28 mouse cellular contexts compared by ENCODE assay signal in the genomic region with DNA sequence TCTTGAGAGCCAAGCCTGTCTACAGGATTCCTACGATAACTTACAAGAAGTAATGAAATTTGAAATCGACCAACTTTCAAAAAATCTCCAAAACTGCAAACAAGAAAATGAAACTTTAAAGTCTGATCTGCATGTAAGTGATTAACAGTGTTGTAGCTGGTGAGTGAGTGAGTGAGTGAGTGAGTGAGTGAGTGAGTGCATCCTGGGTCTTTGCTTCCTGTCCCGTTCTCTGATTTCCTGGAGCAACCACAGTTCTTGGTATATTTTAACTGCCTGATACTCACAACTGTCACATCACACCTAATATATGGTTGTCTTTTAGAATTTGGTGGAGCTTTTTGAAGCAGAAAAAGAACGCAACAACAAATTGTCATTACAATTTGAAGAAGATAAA. TPM values are rescaled to one million over a fixed set of nuclear protein-coding genes. Genes with fewer than 3 reads are reported as not detected.
"Had no signal": no experiment of that assay in that cellular context is flagged by ENCODE, and none has a peak within 500 bp of the region (broad histone marks: within the 10 kb centered on the region; RNA-seq: fewer than 3 reads in every experiment).

No protein-coding gene starts in this region.

- H3K4me1 ChIP-seq: heart, embryonic 13.5 days; heart, embryonic 15.5 days; hindbrain, embryonic 13.5 days; hindbrain, embryonic 15.5 days; kidney, embryonic 15.5 days; limb, embryonic 10.5 days; limb, embryonic 12.5 days; liver, embryonic 13.5 days had no signal

- H3K4me3 ChIP-seq: heart, adult 2 months; heart, embryonic 13.5 days; heart, embryonic 15.5 days; hindbrain, embryonic 13.5 days; hindbrain, embryonic 15.5 days; kidney, embryonic 15.5 days; layer of hippocampus, adult 2 months; left cerebral cortex, adult 2 months; limb, embryonic 10.5 days; limb, embryonic 12.5 days; liver, embryonic 13.5 days had no signal

- DNase-seq: gastrocnemius, postnatal 14 days; gastrocnemius, postnatal 36 days; heart, adult 11 months; heart, adult 2 months; heart, postnatal 14 days; heart, postnatal 4 days; kidney, adult 11 months; kidney, adult 2 months; kidney, adult 9 months; kidney, postnatal 14 days; kidney, postnatal 36 days; liver; liver, embryonic 13.5 days had no signal

- ATAC-seq: hindbrain, postnatal 0 days; intestine, embryonic 16.5 days had no signal

- H3K27ac ChIP-seq: heart, adult 2 months; heart, embryonic 13.5 days; heart, embryonic 15.5 days; hindbrain, embryonic 13.5 days; hindbrain, embryonic 15.5 days; hindbrain, postnatal 0 days; kidney, embryonic 15.5 days; kidney, postnatal 0 days; layer of hippocampus, adult 2 months; left cerebral cortex, adult 2 months; limb, embryonic 10.5 days; limb, embryonic 12.5 days; liver, embryonic 13.5 days had no signal

- H3K27me3 ChIP-seq: heart, embryonic 13.5 days; heart, embryonic 15.5 days; hindbrain, embryonic 13.5 days; hindbrain, embryonic 15.5 days; kidney, embryonic 15.5 days; limb, embryonic 12.5 days; liver, embryonic 13.5 days had no signal

RNA-seq across cellular contexts. Expression of a gene that starts 35.3 kb away (rescaled TPM):
- total RNA-seq: gastrocnemius, adult 8-10 months; gastrocnemius, postnatal 36 days; heart, adult 2 months; heart, postnatal 14 days; heart, postnatal 4 days had no signal
- polyA plus RNA-seq: heart, adult 2 months; intestine, embryonic 14.5 days; kidney, adult 2 months; kidney, postnatal 0 days; liver, embryonic 13.5 days had no signal

RNA-seq across cellular contexts. Expression of a gene that starts 48.3 kb away (rescaled TPM):
- total RNA-seq: gastrocnemius, adult 18-20 months had no signal
